Mouse (Mus musculus) spleen, postnatal 36 days (tissue): ENCODE results near the gene Map2k6.

Experiments
- DNase-seq, 2 experiments: peaks; one replicate each; pipeline ENCODE4 v3.0.0; 2022; ENCODE audit warnings: low spot score in 2 of 2, mixed read lengths in 1 of 2

The Map2k6 gene

DNA sequence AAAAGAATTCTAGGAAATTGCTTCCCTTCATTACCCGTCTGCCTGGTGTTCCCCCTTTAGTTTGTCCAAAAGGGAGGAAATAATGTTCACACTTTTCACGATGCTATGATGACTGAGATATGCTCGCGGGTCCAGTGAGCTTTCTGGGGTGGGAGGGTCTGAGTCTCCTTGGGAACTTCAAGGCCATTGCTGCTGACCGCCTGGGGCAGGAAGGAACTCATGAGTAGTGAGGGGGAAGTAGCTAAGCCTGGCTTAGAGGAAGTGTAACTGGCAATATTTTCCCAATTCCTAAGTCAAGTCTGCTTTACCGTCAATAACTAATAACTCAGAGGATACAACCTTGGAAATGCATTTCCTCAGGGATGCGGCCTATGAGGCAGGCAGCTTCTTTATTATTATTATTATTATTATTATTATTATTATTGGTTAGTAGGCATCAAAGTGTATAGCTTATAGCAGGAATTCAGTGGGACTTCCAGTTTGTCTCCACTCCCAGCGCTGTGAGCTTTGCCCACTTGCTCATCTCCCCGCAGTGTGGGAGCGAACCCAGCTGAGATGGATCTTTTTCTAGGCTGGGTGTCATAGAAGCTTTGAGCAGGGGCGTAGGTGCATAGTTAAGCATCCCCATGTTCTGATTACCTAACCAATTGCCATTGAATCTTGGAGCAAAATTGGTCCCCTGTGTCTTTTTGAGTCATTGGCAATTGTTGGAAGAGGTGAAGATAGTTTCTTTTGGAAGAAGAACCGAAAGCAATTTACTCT lies 163.6 kb downstream of the Map2k6 start:
- DNase-seq = no peak

DNA sequence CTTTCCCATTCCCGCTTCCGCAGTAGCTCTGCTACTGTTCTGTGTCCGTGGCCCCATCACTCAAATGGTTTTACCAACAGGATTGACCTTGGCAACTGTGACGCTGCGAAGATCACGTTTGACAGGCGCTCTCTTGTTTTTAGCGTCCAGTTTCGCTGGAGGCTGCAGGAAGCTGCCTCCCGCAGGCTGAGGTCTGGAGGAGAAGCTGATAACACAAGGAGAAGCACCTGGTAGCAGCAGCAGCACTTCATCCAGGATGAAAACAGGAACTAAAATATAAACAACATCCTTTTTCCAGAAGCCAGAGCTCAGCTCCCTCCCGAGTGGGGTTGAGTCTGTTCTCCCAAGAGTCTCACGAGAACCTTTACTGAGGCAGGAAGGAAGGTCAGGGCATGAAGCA lies 164.3 kb downstream of the Map2k6 start:
- no peak for DNase-seq

DNA sequence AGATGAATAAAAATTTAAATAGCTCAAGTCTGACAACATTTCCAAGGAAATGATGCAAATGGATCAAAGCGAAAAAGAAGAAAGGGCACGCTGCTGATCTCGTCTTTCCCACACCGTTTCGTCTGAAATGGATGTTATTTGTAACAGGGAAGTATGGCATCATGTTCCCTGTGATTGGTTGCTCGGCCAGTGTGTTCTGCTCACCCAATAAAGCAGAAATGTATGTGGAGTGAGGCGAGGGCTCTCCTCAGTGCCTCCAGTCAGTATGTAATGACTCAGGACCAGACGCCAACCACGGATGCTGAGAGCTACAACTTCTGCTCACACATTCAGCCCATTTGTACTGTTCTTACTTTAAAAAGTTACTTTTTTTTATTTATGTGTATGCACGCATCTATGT lies 164.9 kb downstream of the Map2k6 start:
- DNase-seq = no peak

- no peak for DNase-seq
These were observed 167.4 kb downstream of the Map2k6 start for GRCm38 (mm10) chr11:110566307-110566706.

- DNase-seq = no peak
These were observed 173.6 kb downstream of the Map2k6 start for GRCm38 (mm10) chr11:110572548-110572947.
